ENCODE assay signal across 1 mouse cellular context in the genomic region with DNA sequence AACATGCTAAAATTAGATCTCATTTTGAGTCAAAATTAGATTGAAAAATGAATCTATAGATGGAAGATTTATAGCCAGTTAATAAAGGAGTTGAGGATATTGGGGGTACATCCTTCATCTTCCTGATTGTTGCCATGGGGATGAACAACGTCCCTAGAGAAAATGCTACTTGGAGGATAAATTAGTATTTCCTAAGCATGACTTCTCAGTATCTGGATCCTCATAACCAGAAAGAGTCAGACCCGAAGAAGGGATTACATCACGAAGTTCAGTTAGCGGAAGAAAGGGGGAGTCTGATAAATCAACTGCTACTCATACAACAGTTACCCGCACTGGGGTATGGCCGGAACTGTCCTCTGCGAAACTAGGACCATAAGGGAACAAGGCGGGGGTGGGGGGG.
A peak's percentile ranks its signal among the peaks of the same experiment; 100 is the strongest.
TF ChIP-seq lines count a peak whose summit lies in the region.

No protein-coding gene starts in this region.

TF ChIP-seq in MEL, 35 proteins besides CTCF, POLR2A, EP300 and RAD21 (continued from another document):
- TF ChIP-seq MYB (IDR thresholded peaks at IDR 0.05; ENCODE audit: low read depth, low read length) = peak; percentile 92
- TF ChIP-seq NRF1 (IDR thresholded peaks at IDR 0.05; ENCODE audit: insufficient read depth, low read depth, low read length, poor library complexity, severe bottlenecking) = no peak
- TF ChIP-seq SMC3 (IDR thresholded peaks at IDR 0.05; ENCODE audit: low read depth, low read length) = no peak
- TF ChIP-seq CHD1 (IDR thresholded peaks at IDR 0.05; ENCODE audit: low read depth, low read length) = 0 out of 2 replicates have a peak, but pooled peaks have one; percentile 64
- TF ChIP-seq MYC (IDR thresholded peaks at IDR 0.05; ENCODE audit: low read depth, low read length) = no peak
- no peak for TF ChIP-seq USF1 (IDR thresholded peaks at IDR 0.05; ENCODE audit: low read depth, low read length)
- TF ChIP-seq KAT2A (conservative IDR thresholded peaks at IDR 0.05; ENCODE audit: low read depth, low read length) = no peak
- TF ChIP-seq NELFE (IDR thresholded peaks at IDR 0.05; ENCODE audit: low read depth, low read length) = peak; percentile 49
- TF ChIP-seq CHD2 (IDR thresholded peaks at IDR 0.05; ENCODE audit: low read length) = no peak
- peak; percentile 31; the same call in 1 of the 2 replicates for TF ChIP-seq MAX (IDR thresholded peaks at IDR 0.05; ENCODE audit: low read length)
- peak; percentile 41; the same call in 1 of the 2 replicates for TF ChIP-seq GATA1 (IDR thresholded peaks at IDR 0.05; ENCODE audit: low read depth, low read length)
- TF ChIP-seq POLR2AphosphoS5 (IDR thresholded peaks at IDR 0.05; ENCODE audit: borderline replicate concordance, low read depth, low read length) = no peak
- TF ChIP-seq MAFK (IDR thresholded peaks at IDR 0.05; ENCODE audit: borderline replicate concordance, low read depth, low read length) = no peak
TF ChIP-seq in MEL: peak in this region for 10.
